Mouse (Mus musculus) gastrocnemius, adult 8-10 months (tissue): ENCODE results near the gene Vac14. TPM values are rescaled to one million over a fixed set of nuclear protein-coding genes. Genes with fewer than 3 reads are reported as not detected.
"Not testable (repeated sequence)": the region's sequence is repeated elsewhere in the genome, so short reads cannot be mapped to it uniquely, and the experiment has no call there.

ENCODE experiments used
- DNase-seq, 2 experiments: peaks; one replicate each; pipeline ENCODE4 v3.0.0; 2022; ENCODE audit warnings: low spot score in 2 of 2
- total RNA-seq, 4 experiments: library from RNA; stranded (reverse); gene quantifications; 2 replicates each; pipeline ENCODE4 v1.2.4; 2022

Gene Vac14
- total RNA-seq, 4 experiments from 2014 or later, result 17.4 to 22.1 (median 19.3) TPM

- no peak for DNase-seq
Measured at GRCm38 (mm10) chr8:110648577-110648976, 30.2 kb downstream of the Vac14 start.

DNA sequence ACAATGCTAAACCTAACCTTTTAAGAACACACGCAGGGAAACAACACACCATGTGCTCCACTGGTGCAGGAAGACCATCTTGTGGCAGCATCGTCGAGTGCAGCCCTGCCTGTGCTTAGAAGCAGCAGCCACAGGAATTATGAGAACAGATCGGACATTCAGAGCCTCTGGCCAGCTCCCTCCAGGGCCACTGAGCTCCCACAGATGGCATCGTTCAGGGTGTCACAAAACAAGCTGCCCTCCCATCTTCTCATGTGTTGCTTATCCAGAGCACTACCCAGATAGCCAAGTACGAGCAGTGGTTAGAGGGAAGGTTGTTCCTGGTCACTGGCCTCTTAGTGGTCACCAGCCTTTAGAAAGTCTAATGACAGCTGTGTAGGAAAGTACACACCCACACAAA, 30.9 kb downstream of the Vac14 start:
- no peak for DNase-seq

GRCm38 (mm10) chr8:110650838-110651237, 32.5 kb downstream of the Vac14 start:
- DNase-seq, result no peak

GRCm38 (mm10) chr8:110651847-110652246, 33.5 kb downstream of the Vac14 start:
- no peak for DNase-seq

GRCm38 (mm10) chr8:110654075-110655060, 36.0 kb downstream of the Vac14 start:
- no peak for DNase-seq

DNA sequence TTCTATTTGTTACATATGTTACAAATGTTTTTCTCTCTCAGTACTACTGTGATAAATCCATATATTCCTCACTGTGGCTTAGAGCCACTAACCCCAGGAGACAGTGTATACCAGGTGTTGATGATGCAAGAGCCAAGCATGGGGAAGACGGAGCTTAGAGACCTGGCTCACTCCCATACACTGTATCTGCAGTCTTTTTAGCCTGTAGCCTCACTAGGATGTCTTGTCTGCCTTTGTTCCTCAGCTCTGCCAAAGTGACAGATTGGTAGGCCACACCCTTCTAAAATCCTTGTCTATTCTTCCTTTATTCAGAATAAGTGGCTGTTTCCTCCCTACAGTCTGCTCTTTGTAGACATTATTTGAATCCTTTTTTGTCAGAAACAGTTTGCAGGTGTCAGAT, 37.4 kb downstream of the Vac14 start:
- DNase-seq, result no peak

- no peak for DNase-seq
Measured at GRCm38 (mm10) chr8:110657661-110658060, 39.3 kb downstream of the Vac14 start.

DNA sequence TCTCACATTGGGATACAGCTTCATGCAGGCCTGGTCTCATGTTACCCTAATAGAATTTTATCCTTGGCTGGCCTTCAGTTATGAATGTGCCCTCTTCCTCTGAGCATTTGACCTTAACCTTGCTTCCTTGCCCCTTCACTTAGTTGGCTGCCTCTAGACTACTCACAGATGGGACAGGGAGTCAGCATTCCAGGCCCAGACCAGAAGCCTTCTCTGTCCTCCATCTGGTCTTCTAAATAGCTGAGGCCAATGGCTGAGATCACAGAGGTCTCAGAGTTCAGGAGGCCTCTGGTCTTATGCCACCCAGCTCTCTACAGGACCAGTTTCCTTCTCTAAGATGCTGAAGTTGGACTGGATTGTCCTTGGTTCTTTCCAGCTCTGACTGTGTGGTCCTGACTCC, 41.7 kb downstream of the Vac14 start:
- no peak for DNase-seq

DNA sequence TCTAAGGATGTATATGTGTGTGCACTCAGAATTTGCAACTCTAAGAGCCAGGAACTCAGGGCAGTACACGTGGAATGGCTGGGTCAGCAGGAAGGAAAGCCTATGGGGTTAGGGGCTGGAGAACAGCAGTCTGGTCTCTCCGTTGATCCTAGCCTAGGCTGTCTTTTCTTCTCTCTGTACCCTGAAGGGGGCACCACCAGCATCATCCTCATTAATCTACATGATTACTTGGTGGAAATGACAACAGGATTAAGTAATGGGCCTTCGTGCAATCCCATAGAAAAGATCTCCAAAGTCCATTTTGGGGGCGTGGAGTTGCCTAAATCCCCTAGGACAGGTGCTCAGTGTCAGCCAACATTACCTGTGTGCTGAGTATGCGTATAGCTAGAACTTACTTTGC, 44.2 kb downstream of the Vac14 start:
- DNase-seq, result no peak

DNA sequence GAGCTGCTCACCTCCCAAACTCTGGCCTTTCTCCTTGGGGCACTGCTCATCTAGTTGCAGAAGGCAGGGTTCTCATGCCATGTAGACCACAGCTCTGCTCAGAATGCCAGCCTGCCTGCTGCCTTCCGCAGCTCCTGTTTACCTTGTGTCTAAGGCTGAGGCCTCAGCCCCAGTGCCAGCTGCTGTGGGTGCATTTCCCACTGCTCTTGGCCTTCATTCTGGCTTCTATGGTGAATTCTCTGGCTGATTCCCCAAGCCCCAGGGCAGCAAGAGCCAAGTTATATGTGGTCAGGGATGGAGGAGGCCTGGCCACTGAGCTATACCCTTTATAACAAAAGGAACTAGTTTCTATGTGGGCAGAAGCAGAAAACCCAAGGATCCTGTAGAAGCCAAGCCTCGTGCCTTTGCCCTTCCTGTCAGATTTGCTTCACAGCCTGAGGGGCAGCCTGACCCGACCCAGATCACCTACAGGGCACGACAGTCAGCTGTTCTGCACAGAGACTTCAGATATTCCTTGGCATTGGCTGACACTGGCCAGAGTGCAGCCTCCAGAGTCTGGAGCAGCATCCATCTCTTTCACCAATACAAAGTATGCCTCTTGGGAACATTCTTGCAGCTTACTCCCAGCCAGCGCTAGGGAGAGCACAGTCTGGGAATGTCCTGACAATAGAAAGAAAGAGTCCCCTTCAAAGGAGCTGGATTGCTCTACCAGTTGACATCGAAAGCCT, 44.8 kb downstream of the Vac14 start:
- DNase-seq, result no peak

GRCm38 (mm10) chr8:110664202-110664896, 46.0 kb downstream of the Vac14 start:
- DNase-seq, result peak in 1 of 2 experiments; percentile 66

GRCm38 (mm10) chr8:110665000-110665399, 46.6 kb downstream of the Vac14 start:
- no peak for DNase-seq

GRCm38 (mm10) chr8:110667590-110668177, 49.3 kb downstream of the Vac14 start:
- DNase-seq, result not testable (repeated sequence)

- no peak for DNase-seq
Measured at GRCm38 (mm10) chr8:110669932-110670628, 51.7 kb downstream of the Vac14 start.

DNA sequence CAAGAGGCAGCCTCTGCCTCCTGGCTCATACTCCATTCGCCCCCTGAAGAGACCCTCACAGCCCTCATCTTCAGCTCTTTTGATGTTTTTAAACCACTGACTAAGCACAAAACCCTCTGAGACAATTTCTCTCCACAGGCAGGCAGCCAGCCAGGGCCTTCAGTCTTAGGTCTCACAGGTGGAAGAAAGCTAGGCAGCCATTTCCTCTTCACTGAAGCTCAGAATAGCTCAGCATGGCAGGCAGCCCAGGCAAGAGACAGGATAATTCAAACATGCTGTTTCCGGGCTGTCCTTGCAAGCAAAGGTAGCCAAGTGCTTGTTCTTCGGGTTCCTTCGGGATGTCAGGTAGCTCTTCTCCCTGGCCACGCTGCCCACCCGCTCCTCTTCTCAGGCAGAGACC, 52.9 kb downstream of the Vac14 start:
- DNase-seq, result peak; percentile 39 to 61

DNA sequence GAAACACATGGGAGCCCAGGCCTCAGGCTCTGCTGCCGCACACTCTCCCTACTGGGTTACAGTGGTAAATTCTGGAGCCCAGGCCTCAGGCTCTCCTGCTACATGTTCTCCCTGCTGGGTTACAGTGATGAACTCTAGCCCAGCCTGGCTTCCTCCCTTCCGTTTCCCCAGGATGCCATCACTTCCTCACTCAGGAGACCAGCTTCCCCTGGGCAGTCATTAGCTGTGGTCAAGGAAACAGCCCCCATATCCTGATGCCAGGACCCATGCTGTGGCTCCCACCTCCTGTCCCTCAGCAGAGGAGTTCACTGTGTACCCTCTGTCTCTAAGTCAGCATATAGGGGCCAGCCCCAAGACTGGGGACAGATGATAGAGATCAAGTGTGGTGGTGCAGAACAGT, 53.7 kb downstream of the Vac14 start:
- no peak for DNase-seq

GRCm38 (mm10) chr8:110673168-110673567, 54.8 kb downstream of the Vac14 start:
- DNase-seq, result no peak

DNA sequence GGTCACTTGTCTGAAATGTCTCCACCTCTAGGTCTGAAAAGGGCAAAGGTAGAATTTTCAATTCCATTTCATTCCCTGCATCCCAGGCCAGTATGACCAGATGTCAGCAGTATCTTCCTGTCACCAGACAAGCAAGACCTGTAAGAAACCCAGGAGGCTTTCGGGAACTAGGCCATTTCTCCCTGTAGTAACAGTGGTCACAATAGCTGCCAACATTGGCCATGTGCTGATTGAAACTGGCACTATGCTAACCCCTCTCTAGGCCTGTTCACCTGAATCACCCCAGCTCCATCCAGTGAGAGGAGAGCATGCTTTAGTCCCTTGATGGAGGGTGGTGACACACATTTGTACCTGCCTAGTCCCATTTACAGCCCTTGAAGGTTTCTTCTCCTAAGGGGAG, 56.2 kb downstream of the Vac14 start:
- DNase-seq, result no peak

DNA sequence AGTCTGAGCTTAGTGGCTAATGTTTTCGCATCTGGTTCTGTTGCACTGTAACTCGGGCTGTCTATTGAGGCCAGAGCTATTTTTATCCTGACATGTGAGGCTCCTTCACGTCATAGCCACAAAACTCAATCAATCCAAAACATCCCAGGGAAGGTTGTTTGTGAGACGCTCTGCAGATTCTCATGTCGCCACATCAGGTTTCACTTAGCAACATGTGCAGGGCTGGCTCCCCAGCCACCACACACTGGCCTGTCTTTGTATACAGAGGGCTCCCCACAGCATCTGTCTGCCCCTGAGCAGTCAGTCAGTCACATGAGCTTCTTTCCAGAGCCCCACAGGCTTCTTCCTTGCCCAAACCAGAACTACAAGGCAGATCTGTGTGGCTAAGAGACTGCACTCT, 58.3 kb downstream of the Vac14 start:
- DNase-seq, result peak; percentile 60

GRCm38 (mm10) chr8:110677174-110677660, 58.8 kb downstream of the Vac14 start:
- DNase-seq, result no peak

- DNase-seq, result no peak
Measured at GRCm38 (mm10) chr8:110678989-110679388, 60.6 kb downstream of the Vac14 start.
